Comparison of ENCODE assay signal across 10 mouse cellular contexts in the genomic region with DNA sequence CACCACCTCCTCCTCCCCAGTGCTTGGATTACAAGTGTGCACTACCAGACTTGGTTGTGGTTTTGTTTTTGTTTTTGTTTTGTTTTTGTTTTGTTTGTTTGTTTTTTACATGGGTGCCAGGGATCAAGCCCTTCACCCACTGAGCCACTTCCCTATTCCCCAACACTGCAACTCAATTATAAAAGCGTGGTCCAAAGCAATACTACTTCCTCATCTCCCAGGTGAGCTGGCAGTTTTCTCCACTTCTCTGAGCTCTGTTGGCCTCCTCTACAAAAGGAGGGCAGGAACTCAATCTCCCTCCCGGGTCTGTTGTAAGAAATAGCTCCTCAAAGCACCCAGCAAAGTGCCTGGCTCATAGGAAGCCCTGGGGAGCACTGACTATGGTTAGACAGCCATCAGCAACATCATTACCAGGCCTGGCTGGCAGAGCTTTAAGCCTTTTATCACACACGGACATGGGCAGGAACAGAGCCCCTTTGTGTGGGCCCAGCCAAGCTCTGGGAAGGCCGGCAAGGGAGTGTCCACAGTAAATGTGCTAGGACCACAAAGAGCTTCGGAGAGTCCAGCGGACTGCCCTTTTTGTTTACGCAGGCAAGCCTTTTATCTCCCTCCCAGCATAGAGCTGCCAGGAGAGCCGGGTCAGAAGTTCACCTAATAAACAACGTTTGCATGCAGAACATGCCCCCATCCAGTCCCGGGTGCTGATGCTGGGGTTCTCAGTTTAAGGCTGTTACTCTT. TPM values are rescaled to one million over a fixed set of nuclear protein-coding genes. Genes with fewer than 3 reads are reported as not detected.
DNase-seq lines count a peak whose midpoint lies in the region; ATAC-seq and TF ChIP-seq lines count a peak whose summit lies in the region.
"Had no signal": no experiment of that assay in that cellular context is flagged by ENCODE, and none has a peak within 500 bp of the region (broad histone marks: within the 10 kb centered on the region; RNA-seq: fewer than 3 reads in every experiment).

No protein-coding gene starts in this region.

- no peaks in the 10 kb centered on the region for H3K36me3 ChIP-seq in forebrain, postnatal 0 days (ENCODE audit: insufficient read depth)
- no peaks in the 10 kb centered on the region for H3K36me3 ChIP-seq in liver, embryonic 16.5 days (ENCODE audit: control insufficient read depth, insufficient read depth)
- no peaks in the 10 kb centered on the region for H3K36me3 ChIP-seq in stomach, embryonic 14.5 days (ENCODE audit: control insufficient read depth, insufficient read depth, low read length)
- no peaks in the 10 kb centered on the region for H3K36me3 ChIP-seq in thymus, adult 2 months (ENCODE audit: control insufficient read depth, insufficient read depth, low read length)
- H3K36me3 ChIP-seq: embryonic facial prominence, embryonic 15.5 days; G1E had no signal

- ATAC-seq in forebrain, postnatal 0 days, result peak; percentile 89
- peak; percentile 84 for ATAC-seq in liver, embryonic 16.5 days (ENCODE audit: low read depth)
- peak; percentile 87 for ATAC-seq in stomach, embryonic 14.5 days (ENCODE audit: insufficient number of reproducible peaks, insufficient read depth, low FRiP score, low read depth)

- H3K27ac ChIP-seq in layer of hippocampus, adult 2 months, result peak overlapping the region; percentile 43; the same call in 1 of the 2 replicates
- no peak overlapping the region for H3K27ac ChIP-seq in forebrain, postnatal 0 days (ENCODE audit: low read depth, low read length)
- H3K27ac ChIP-seq in liver, embryonic 16.5 days (ENCODE audit: low read length), result peak overlapping the region; percentile 59
- H3K27ac ChIP-seq in stomach, embryonic 14.5 days (ENCODE audit: low read length), result peak overlapping the region; percentile 56
- no peak overlapping the region for H3K27ac ChIP-seq in thymus, adult 2 months (ENCODE audit: control insufficient read depth, insufficient read depth, low read length)
- H3K27ac ChIP-seq: embryonic facial prominence, embryonic 15.5 days had no signal

- 11% methylated on average over 10 of the region's 10 CpGs for WGBS in forebrain, postnatal 0 days
- 32% methylated on average over 10 of the region's 10 CpGs for WGBS in liver, embryonic 16.5 days (ENCODE audit: insufficient replicate concordance)
- 16% methylated on average over 10 of the region's 10 CpGs for WGBS in stomach, embryonic 14.5 days
- 73% methylated on average over 10 of the region's 10 CpGs for WGBS in thymus, adult 2 months

- no peak for TF ChIP-seq CTCF in layer of hippocampus, adult 2 months (conservative IDR thresholded peaks at IDR 0.05)
- TF ChIP-seq CTCF in forebrain, postnatal 0 days (IDR thresholded peaks at IDR 0.05; ENCODE audit: low read depth), result no peak
- no peak for TF ChIP-seq CTCF in thymus, adult 2 months (IDR thresholded peaks at IDR 0.05; ENCODE audit: borderline replicate concordance, control insufficient read depth, extremely low read depth, insufficient read depth, low read length, poor library complexity)

- peak in 1 of 2 experiments; percentile 37 for DNase-seq in layer of hippocampus, adult 2 months (ENCODE audit: low spot score in 2 of 2)
- no peak for DNase-seq in layer of hippocampus, adult 9-10 months (ENCODE audit: low spot score)
- peak; percentile 62 for DNase-seq in forebrain, postnatal 0 days
- DNase-seq in thymus, adult 2 months, result no peak
- DNase-seq in adrenal gland, postnatal 14 days, result no peak
- DNase-seq in urinary bladder, postnatal 25 days (ENCODE audit: low spot score), result no peak

- TF ChIP-seq POLR2A in thymus, adult 2 months (IDR thresholded peaks at IDR 0.05; ENCODE audit: control insufficient read depth, extremely low read depth, insufficient read depth, low read length, poor library complexity), result no peak

- H3K27me3 ChIP-seq in forebrain, postnatal 0 days (ENCODE audit: insufficient read depth, low read length), result no peaks in the 10 kb centered on the region
- no peaks in the 10 kb centered on the region for H3K27me3 ChIP-seq in liver, embryonic 16.5 days (ENCODE audit: control insufficient read depth, insufficient read depth, low read depth, low read length)
- no peaks in the 10 kb centered on the region for H3K27me3 ChIP-seq in stomach, embryonic 14.5 days (ENCODE audit: control insufficient read depth, insufficient read depth, low read length)
- no peaks in the 10 kb centered on the region for H3K27me3 ChIP-seq in thymus, adult 2 months (ENCODE audit: control insufficient read depth, insufficient read depth, low read length)
- H3K27me3 ChIP-seq: embryonic facial prominence, embryonic 15.5 days had no signal

- no peak overlapping the region for H3K9ac ChIP-seq in forebrain, postnatal 0 days
- H3K9ac ChIP-seq in liver, embryonic 16.5 days (ENCODE audit: low read depth, low read length), result no peak overlapping the region
- H3K9ac ChIP-seq in stomach, embryonic 14.5 days (replicated peaks; ENCODE audit: low read depth, low read length), result no peak overlapping the region
- H3K9ac ChIP-seq: embryonic facial prominence, embryonic 15.5 days had no signal

- no peaks in the 10 kb centered on the region for H3K4me1 ChIP-seq in forebrain, postnatal 0 days (ENCODE audit: insufficient read depth)
- H3K4me1 ChIP-seq in liver, embryonic 16.5 days (ENCODE audit: control insufficient read depth, low read depth, low read length), result peaks cover 5% of the 10 kb centered on the region
- H3K4me1 ChIP-seq in stomach, embryonic 14.5 days (ENCODE audit: control insufficient read depth, insufficient read depth, low read length), result peaks cover 12% of the 10 kb centered on the region; the same call in 1 of the 2 replicates
- H3K4me1 ChIP-seq in thymus, adult 2 months (replicated peaks; ENCODE audit: control insufficient read depth, insufficient read depth, low read length), result no peaks in the 10 kb centered on the region

- no peaks in the 10 kb centered on the region for H3K9me3 ChIP-seq in forebrain, postnatal 0 days (ENCODE audit: low read length)
- no peaks in the 10 kb centered on the region for H3K9me3 ChIP-seq in liver, embryonic 16.5 days (replicated peaks; ENCODE audit: control insufficient read depth, low read length)
- no peaks in the 10 kb centered on the region for H3K9me3 ChIP-seq in stomach, embryonic 14.5 days (ENCODE audit: control insufficient read depth, low read depth, low read length)
- H3K9me3 ChIP-seq: embryonic facial prominence, embryonic 15.5 days; G1E had no signal

- no peak overlapping the region for H3K4me3 ChIP-seq in layer of hippocampus, adult 2 months
- no peak overlapping the region for H3K4me3 ChIP-seq in forebrain, postnatal 0 days (ENCODE audit: low read depth, low read length)
- no peak overlapping the region for H3K4me3 ChIP-seq in liver, embryonic 16.5 days (ENCODE audit: low read depth, low read length)
- H3K4me3 ChIP-seq in stomach, embryonic 14.5 days (ENCODE audit: low read depth, low read length), result no peak overlapping the region
- H3K4me3 ChIP-seq in thymus, adult 2 months (ENCODE audit: control insufficient read depth, insufficient read depth, low read length), result no peak overlapping the region
- H3K4me3 ChIP-seq: embryonic facial prominence, embryonic 15.5 days had no signal

- H3K4me2 ChIP-seq in forebrain, postnatal 0 days (ENCODE audit: low read depth), result no peak overlapping the region
- no peak overlapping the region for H3K4me2 ChIP-seq in liver, embryonic 16.5 days (ENCODE audit: low read depth, low read length)
- no peak overlapping the region for H3K4me2 ChIP-seq in stomach, embryonic 14.5 days (replicated peaks; ENCODE audit: low read depth, low read length)
- H3K4me2 ChIP-seq: embryonic facial prominence, embryonic 15.5 days had no signal

RNA-seq across cellular contexts. Expression of a gene that starts 11.3 kb away (rescaled TPM):
- 100 to 1,000 TPM; 253 to 270 TPM for total RNA-seq in layer of hippocampus, adult 2 months (2021)
- total RNA-seq in forebrain, postnatal 0 days (2014; rRNA removed), result 50.8 and 53.8 TPM in 2 replicates
- 48.1 and 49.9 TPM in 2 replicates for polyA plus RNA-seq in forebrain, postnatal 0 days (2015; fragmentation: Nextera tagmentation; extraction: Ambion mirVana)
- polyA plus RNA-seq in liver, embryonic 16.5 days (2015; fragmentation: Nextera tagmentation; extraction: Ambion mirVana), result 1.9 TPM in 2 replicates
- polyA plus RNA-seq in stomach, embryonic 14.5 days (2014; fragmentation: Nextera tagmentation; extraction: Ambion mirVana), result 29.5 and 31.5 TPM in 2 replicates
- 1.9 and 5.9 TPM in 2 replicates for polyA plus RNA-seq in thymus, adult 2 months (2012; rRNA removed)
- total RNA-seq in adrenal gland, postnatal 14 days (2021), result 10.3 and 13.7 TPM in 2 replicates
- polyA plus RNA-seq: G1E had no signal

RNA-seq across cellular contexts. Expression of a gene that starts 55.5 kb away (rescaled TPM):
- total RNA-seq in layer of hippocampus, adult 2 months (2021), result 100 to 1,000 TPM; 667 to 694 TPM
- 28.6 and 29.0 TPM in 2 replicates for total RNA-seq in forebrain, postnatal 0 days (2014; rRNA removed)
- polyA plus RNA-seq in forebrain, postnatal 0 days (2015; fragmentation: Nextera tagmentation; extraction: Ambion mirVana), result 16.3 and 18.3 TPM in 2 replicates
- 1.5 and 1.9 TPM in 2 replicates for polyA plus RNA-seq in liver, embryonic 16.5 days (2015; fragmentation: Nextera tagmentation; extraction: Ambion mirVana)
- polyA plus RNA-seq in stomach, embryonic 14.5 days (2014; fragmentation: Nextera tagmentation; extraction: Ambion mirVana), result 10.7 and 11.0 TPM in 2 replicates
- polyA plus RNA-seq in thymus, adult 2 months (2012; rRNA removed), result 3.5 TPM in 2 replicates
- 16.5 TPM in 2 replicates for total RNA-seq in adrenal gland, postnatal 14 days (2021)
- polyA plus RNA-seq: G1E had no signal

Comparison
In these comparisons a context has a peak if more than half of its experiments do, and no peak if none do; other contexts are left out.
1. H3K27ac ChIP-seq: peak in layer of hippocampus, adult 2 months (single experiment), liver, embryonic 16.5 days (single experiment) and stomach, embryonic 14.5 days (single experiment); none in forebrain, postnatal 0 days (single experiment) and thymus, adult 2 months (single experiment).
2. Peak in every context shown above with its lines, with median percentiles within 50 percentile points of each other: ATAC-seq.